Mouse (Mus musculus): ENCODE measurements at regions not wholly inside any gene's neighbourhood (a gene's known extent, or its start where the extent isn't known, plus 50 kb on each side); places are given as distances from the start of the nearest gene placed in this dataset.

DNA sequence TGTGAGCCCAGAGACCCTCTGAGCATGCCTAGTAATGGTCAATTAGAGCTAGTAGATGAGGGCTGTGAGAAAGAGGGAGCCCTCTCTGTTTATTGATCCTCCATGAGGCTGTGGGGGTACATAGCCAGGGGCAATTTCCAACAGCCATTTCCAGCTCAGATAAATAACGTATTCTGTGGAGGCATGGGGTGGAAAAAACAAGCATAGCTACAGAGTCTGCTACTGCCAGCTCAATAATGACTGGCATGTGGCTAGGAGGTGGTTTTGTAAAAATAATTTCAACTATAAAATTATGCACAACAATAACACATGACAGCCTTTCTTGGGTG, 94.9 kb downstream of the Gp2 start:
- TF ChIP-seq POLR2A (IDR thresholded peaks at IDR 0.05; ENCODE audit: insufficient read length, low read depth) (no peak), CEBPB (IDR thresholded peaks at IDR 0.05; ENCODE audit: insufficient read depth, poor library complexity, severe bottlenecking) (no peak), SRF (IDR thresholded peaks at IDR 0.05; ENCODE audit: control insufficient read depth, insufficient read length, low read depth) (no peak), USF1 (IDR thresholded peaks at IDR 0.05; ENCODE audit: low read depth) (no peak), MAX (IDR thresholded peaks at IDR 0.05; ENCODE audit: low read depth) (no peak), MYOD1 (IDR thresholded peaks at IDR 0.05; ENCODE audit: control insufficient read depth in 1 of 3, insufficient read length in 2 of 3, low read depth in 2 of 3) (no peak)

Measured in myocyte (in vitro differentiated cells).